Mouse (Mus musculus) lung, postnatal 0 days (tissue): ENCODE measurements around the gene Vgll2. TPM values are rescaled to one million over a fixed set of nuclear protein-coding genes. Genes with fewer than 3 reads are reported as not detected.

Experiments
- ATAC-seq: fragments of 200-750 bp; cut with Nextera tagmentation; 2 replicates; pipeline ENCODE4 v1.8.0; 2017; ENCODE audit warnings: moderate library complexity
- DNase-seq: peaks from one replicate; pipeline ENCODE4 v3.0.0-alpha.2; 2016; ENCODE audit warnings: low spot score
- H3K27ac ChIP-seq: fragments of 300-500 bp; sonication (generic); 2 replicates; pipeline ENCODE4 v1.5.1; 2014; ENCODE audit warnings: antibody characterized with exemption, mild to moderate bottlenecking, low read length, mixed read lengths
- H3K27me3 ChIP-seq: fragments of 300-500 bp; sonication (generic); replicated peaks from 2 replicates; pipeline ENCODE4 v1.6.1; 2014; ENCODE audit warnings: low read length, mixed read lengths; ENCODE audit not compliant: insufficient read depth
- H3K36me3 ChIP-seq: fragments of 300-500 bp; sonication (generic); 2 replicates; pipeline ENCODE4 v1.6.1; 2014; ENCODE audit warnings: low read length, mixed read lengths; ENCODE audit not compliant: insufficient read depth
- H3K4me1 ChIP-seq: fragments of 300-500 bp; sonication (generic); 2 replicates; pipeline ENCODE4 v1.6.1; 2014; ENCODE audit warnings: antibody characterized with exemption, low read depth, low read length, mixed read lengths; ENCODE audit not compliant: insufficient read depth
- H3K4me2 ChIP-seq: fragments of 300-500 bp; sonication (generic); replicated peaks from 2 replicates; pipeline ENCODE4 v1.6.1; 2014; ENCODE audit warnings: low read depth, mild to moderate bottlenecking, low read length, moderate library complexity, mixed read lengths
- H3K4me3 ChIP-seq: fragments of 300-500 bp; sonication (generic); 2 replicates; pipeline ENCODE4 v1.5.1; 2014; ENCODE audit warnings: low read depth, low read length
- H3K9ac ChIP-seq: fragments of 300-500 bp; sonication (generic); replicated peaks from 2 replicates; pipeline ENCODE4 v1.6.1; 2014; ENCODE audit warnings: low read depth, mild to moderate bottlenecking
- H3K9me3 ChIP-seq: fragments of 300-500 bp; sonication (generic); 2 replicates; pipeline ENCODE4 v1.6.1; 2016; ENCODE audit warnings: low read length, mixed read lengths
- CTCF ChIP-seq: IDR thresholded peaks from 2 replicates; pipeline ENCODE4 v1.5.1; 2016; ENCODE audit warnings: antibody characterized with exemption, mild to moderate bottlenecking
- EP300 ChIP-seq: IDR thresholded peaks from 2 replicates; pipeline ENCODE4 v1.6.1; 2016; ENCODE audit warnings: antibody characterized with exemption, mild to moderate bottlenecking, control low read depth
- WGBS: fragments of 180-500 bp; shearing (Covaris S2); extraction: QIAGEN DNeasy Blood & Tissue Kit; methylation state at CpG from one replicate; pipeline ENCODE4 v1.1.7; 2014; 5-methylcytosine and 5-hydroxymethylcytosine counted together
- polyA plus RNA-seq: library from polyadenylated mRNA; unstranded; fragments of >200 nt; fragmentation: Nextera tagmentation; extraction: Ambion mirVana; gene quantifications from 2 replicates; pipeline ENCODE4 v1.2.1, GENCODE M21; 2015

Vgll2 gene
- polyA plus RNA-seq, 1 experiment from 2014 or later: not detected

GRCm38 (mm10) chr10:52027161-52028035 is 5.1 kb downstream of the Vgll2 start:
- WGBS: 4% methylated on average over 44 of the region's 68 CpGs
- Histone ChIP-seq H3K36me3 (no peaks in the 10 kb centered on the region), H3K4me1 (no peaks in the 10 kb centered on the region), H3K9ac (no peak overlapping the region), H3K27ac (no peak overlapping the region), H3K4me3 (peak overlapping the region; percentile 12; the same call in 1 of the 2 replicates), H3K9me3 (no peaks in the 10 kb centered on the region), H3K27me3 (peaks cover 49% of the 10 kb centered on the region), H3K4me2 (peak overlapping the region; percentile 28)
- TF ChIP-seq EP300: no peak
- TF ChIP-seq CTCF: no peak
- ATAC-seq: 0 out of 2 replicates have a peak, but pooled peaks have one; percentile 3
- no peak for DNase-seq

- Histone ChIP-seq H3K4me3 (no peak overlapping the region), H3K4me1 (no peaks in the 10 kb centered on the region), H3K4me2 (no peak overlapping the region), H3K9ac (no peak overlapping the region), H3K27me3 (peaks cover 37% of the 10 kb centered on the region), H3K27ac (no peak overlapping the region), H3K36me3 (no peaks in the 10 kb centered on the region), H3K9me3 (no peaks in the 10 kb centered on the region)
- ATAC-seq (no peak), DNase-seq (no peak)
- 5% methylated on average over 11 of the region's 11 CpGs for WGBS
- TF ChIP-seq EP300 (no peak), CTCF (no peak)
Measured at GRCm38 (mm10) chr10:52028561-52029370, 6.5 kb downstream of the Vgll2 start.

DNA sequence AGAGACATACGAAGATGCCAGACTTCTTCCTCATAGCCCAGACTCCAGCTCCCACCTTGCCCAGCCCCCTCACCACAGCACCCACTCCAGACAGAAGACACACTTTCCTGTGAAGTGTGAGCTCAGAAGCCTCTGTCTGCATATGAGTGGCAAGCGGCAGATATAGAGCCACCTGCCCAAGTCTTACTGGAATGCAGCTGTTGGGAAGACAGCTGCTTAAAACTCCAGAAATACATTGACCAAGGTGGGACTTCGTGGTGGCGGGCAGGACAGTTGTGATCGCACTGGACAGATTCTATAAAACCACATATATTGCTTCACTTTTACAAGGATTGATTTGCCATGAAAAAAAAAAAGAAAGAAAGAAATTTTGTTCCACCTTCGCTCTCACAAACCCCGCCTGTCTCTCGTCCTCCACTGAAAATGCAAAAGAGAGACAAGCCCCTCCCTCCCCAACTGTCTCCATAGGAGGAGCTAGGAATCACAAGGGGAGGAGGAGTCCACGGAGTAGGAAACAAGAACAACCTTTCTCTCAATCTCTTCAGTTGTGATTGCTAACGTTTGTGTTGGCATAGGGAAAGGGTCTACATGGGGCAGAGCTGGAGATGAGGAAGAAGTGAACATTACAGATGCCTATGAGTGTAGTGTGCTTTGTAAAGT is 7.2 kb downstream of the Vgll2 start:
- 2% methylated on average over 10 of the region's 10 CpGs for WGBS
- H3K4me3 ChIP-seq: no peak overlapping the region
- TF ChIP-seq CTCF (no peak), EP300 (no peak)
- no peak overlapping the region for H3K4me2 ChIP-seq
- H3K27me3 ChIP-seq: peaks cover 30% of the 10 kb centered on the region
- H3K9ac ChIP-seq: no peak overlapping the region
- H3K4me1 ChIP-seq: no peaks in the 10 kb centered on the region
- DNase-seq: no peak
- no peaks in the 10 kb centered on the region for H3K36me3 ChIP-seq
- H3K27ac ChIP-seq: no peak overlapping the region
- H3K9me3 ChIP-seq: no peaks in the 10 kb centered on the region
- no peak for ATAC-seq

- Histone ChIP-seq H3K4me2 (no peak overlapping the region), H3K9ac (no peak overlapping the region), H3K27ac (no peak overlapping the region), H3K4me3 (no peak overlapping the region), H3K9me3 (no peaks in the 10 kb centered on the region), H3K4me1 (no peaks in the 10 kb centered on the region), H3K27me3 (no peaks in the 10 kb centered on the region), H3K36me3 (no peaks in the 10 kb centered on the region)
- DNase-seq: no peak
- no peak for ATAC-seq
- TF ChIP-seq CTCF (no peak), EP300 (no peak)
Measured at GRCm38 (mm10) chr10:52033729-52034128, 11.4 kb downstream of the Vgll2 start.

DNA sequence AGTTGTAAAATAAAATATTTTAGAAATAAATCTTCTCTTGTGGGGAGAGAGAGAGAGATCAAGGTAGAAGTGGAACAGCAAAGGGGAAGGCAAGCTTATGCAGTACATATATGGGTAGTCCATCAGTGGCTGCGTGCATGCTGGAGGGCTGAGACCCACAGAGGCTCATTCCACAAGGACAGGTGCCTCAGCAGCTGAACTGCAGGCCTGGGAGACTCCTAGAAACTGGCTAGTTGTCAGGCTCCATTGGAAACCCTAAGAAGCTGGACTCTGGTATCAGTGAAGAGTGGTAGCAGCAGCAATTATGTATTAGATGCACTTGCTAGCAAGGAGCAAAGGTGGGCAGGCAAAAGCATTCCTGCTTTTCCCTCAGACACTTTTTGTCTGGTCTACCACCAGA is 17.1 kb downstream of the Vgll2 start:
- Histone ChIP-seq H3K4me2 (no peak overlapping the region), H3K9me3 (no peaks in the 10 kb centered on the region), H3K27me3 (no peaks in the 10 kb centered on the region), H3K36me3 (no peaks in the 10 kb centered on the region), H3K4me1 (no peaks in the 10 kb centered on the region), H3K27ac (no peak overlapping the region), H3K9ac (no peak overlapping the region), H3K4me3 (no peak overlapping the region)
- TF ChIP-seq EP300 (no peak), CTCF (no peak)
- DNase-seq (no peak), ATAC-seq (no peak)
- 70% methylated on average over 1 of the region's 1 CpGs for WGBS

DNA sequence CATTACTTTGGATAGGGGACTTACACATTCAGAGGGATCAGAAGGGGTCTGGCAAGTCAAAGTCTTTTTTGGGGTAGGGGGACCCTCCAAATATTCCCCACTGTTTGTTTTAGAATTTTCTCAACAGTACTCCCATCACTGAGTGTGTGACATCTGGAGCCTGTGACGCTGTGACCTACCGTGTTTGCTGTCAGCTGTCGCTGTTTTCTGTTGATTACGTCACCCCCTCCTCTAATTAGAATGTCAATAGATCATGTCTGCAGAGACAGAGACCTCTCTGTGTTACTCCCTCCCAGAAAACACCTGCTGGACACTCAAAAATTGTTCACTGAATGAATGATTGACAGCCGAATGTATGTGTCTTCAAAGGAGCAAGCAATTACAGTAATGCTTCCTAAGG is 20.8 kb downstream of the Vgll2 start:
- WGBS: 64% methylated on average over 5 of the region's 5 CpGs
- TF ChIP-seq EP300 (no peak), CTCF (no peak)
- Histone ChIP-seq H3K27ac (no peak overlapping the region), H3K4me2 (no peak overlapping the region), H3K4me3 (no peak overlapping the region), H3K9me3 (no peaks in the 10 kb centered on the region), H3K9ac (no peak overlapping the region), H3K27me3 (no peaks in the 10 kb centered on the region), H3K4me1 (no peaks in the 10 kb centered on the region), H3K36me3 (no peaks in the 10 kb centered on the region)
- ATAC-seq (no peak), DNase-seq (no peak)
